Mouse (Mus musculus) hematopoietic stem cell, adult 5-6 weeks (primary cell): ENCODE measurements around the gene Pheta1. TPM values are rescaled to one million over a fixed set of nuclear protein-coding genes. Genes with fewer than 3 reads are reported as not detected.
A peak's percentile ranks its signal among the peaks of the same experiment; 100 is the strongest.

Experiments
- ATAC-seq, 2 experiments: fragments of 125-278 bp in 1 of 2; replicated peaks in 1 of 2; 2 replicates each; pipeline ENCODE4 v1.8.0; 2016 to 2017; ENCODE audit warnings: inconsistent platforms in 2 of 2, mild to moderate bottlenecking in 2 of 2, moderate number of reproducible peaks in 2 of 2, low read depth in 1 of 2, moderate TSS enrichment in 1 of 2; ENCODE audit not compliant: low FRiP score in 2 of 2, poor library complexity in 2 of 2, severe bottlenecking in 2 of 2, insufficient read depth in 1 of 2, low TSS enrichment in 1 of 2
- total RNA-seq: library from RNA; stranded (forward); fragments of 172-1452, 232-1000 nt; gene quantifications from 2 replicates; pipeline ENCODE4 v1.2.3, GENCODE M21; 2017

Gene Pheta1
- total RNA-seq = 3.3 and 4.2 TPM in 2 replicates

DNA sequence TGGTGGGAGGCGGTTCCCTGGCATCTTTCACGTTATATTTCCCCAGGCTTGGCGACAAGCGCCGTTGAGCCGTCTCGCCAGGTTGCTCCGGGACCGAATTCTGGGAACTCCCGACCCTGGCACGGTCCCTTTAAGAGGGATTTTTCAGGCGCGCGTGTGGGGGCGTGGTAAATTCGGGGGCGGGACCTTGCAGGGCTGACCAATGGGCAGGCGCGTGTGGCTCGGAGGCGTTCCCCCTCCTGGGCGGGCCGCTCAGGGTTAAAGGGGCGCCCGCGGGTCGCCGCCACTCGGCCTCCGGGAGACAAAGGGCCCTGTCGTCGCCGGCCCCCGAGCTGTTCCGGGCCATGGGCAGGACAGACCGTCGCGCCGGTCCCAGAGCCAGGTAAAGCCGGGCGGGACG lies at the start of gene Pheta1:
Gene Pheta1, plus strand, starts transcription at position 242 of the 400 bp plus-strand sequence.
- peak; percentile 70 to 79 for ATAC-seq

- no peak for ATAC-seq
Observed at GRCm38 (mm10) chr5:121807186-121807585, 41.6 kb upstream of the Pheta1 start.

GRCm38 (mm10) chr5:121808202-121808601 lies 40.6 kb upstream of the Pheta1 start:
- ATAC-seq = no peak

DNA sequence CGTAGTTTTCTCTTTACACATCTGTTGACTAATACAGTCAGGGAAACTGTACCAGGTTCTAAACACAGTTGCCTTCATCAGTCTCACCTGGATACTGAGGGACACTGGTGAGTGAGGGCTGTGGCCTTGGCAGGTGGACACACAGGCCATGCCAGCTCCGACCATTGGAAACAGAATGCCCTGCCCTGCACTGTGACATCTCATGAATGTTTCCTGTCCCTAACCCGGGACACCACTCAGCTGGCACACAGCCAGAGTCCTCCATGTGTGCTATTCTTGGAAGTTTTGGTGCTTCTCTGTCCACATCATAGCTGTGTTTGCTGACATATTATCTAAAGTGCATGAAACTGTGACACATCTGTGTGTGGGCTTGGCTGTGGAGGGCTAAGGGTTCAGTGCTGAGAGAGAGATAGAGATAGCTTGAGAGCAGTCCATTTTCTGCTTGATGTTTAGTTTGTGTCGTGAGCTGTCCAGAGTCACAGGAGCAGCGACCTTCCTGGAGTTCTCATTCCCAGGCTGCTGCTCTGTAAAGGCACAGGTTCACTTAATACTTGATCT lies 39.0 kb upstream of the Pheta1 start:
- ATAC-seq = no peak

GRCm38 (mm10) chr5:121810331-121811151 lies 38.2 kb upstream of the Pheta1 start:
- ATAC-seq = no peak

- ATAC-seq = peak; percentile 77 to 80
Observed at GRCm38 (mm10) chr5:121811485-121811931, 37.3 kb upstream of the Pheta1 start.

DNA sequence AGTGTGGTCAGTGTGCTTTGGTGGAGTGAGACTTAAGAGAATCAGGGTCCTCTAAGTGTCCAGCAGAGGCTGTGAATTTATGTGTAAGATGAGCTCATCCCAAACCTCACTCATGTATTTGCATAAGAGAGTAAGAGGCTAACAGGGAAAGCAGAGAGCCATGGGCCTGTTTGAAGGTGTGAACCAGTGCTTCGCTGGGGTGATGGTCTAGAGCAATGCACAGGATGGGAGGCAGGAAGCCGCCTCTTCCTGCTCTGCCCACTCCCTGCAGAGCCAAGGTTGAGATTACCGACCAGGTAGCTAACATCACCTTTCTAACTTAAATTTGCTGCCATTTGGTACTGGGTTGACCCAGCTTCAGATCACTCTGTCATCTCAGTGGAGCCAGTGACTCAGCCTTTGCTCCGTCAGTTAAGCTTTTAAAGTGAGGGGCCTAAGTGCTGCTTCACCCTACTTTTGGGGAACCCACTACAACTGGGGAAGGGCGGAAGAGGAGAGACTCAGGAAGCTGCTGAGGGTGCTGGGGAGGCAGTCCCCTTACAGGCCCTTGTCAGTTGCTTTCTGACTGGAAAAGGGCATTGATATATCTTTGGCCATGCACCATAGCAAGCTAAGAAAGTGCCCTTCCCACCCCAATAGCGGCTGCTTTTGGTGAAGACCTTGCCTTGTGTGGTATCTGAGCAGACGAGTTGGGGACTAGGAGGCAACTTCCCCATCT lies 36.1 kb upstream of the Pheta1 start:
- ATAC-seq = no peak

- ATAC-seq = no peak
Observed at GRCm38 (mm10) chr5:121813744-121814143, 35.0 kb upstream of the Pheta1 start.

GRCm38 (mm10) chr5:121815067-121815466 lies 33.7 kb upstream of the Pheta1 start:
- ATAC-seq = no peak

- ATAC-seq = no peak
Observed at GRCm38 (mm10) chr5:121815867-121816380, 32.9 kb upstream of the Pheta1 start.

GRCm38 (mm10) chr5:121816611-121817010 lies 32.2 kb upstream of the Pheta1 start:
- no peak for ATAC-seq

- ATAC-seq = no peak
Observed at GRCm38 (mm10) chr5:121817551-121817950, 31.2 kb upstream of the Pheta1 start.

DNA sequence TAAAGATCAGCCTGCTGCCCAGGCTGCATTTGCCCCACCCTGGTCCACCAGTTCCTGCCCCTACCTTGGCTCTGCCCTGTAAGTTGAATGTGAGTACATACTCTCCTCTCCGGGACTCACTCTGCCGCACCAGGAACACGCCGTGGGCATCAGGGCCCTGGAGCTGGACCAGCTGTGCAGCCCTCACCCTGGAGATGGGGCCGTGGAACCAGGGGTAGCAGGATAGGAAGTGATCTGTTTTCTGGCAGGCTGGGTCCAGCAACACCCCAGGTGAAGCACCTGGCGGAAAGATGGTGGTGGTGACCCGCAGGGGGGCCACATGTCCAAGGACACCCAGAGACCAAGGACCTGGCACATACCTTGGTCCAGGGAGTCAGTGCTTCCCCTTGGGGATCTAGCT lies 30.4 kb upstream of the Pheta1 start:
- ATAC-seq = no peak

GRCm38 (mm10) chr5:121818862-121819261 lies 29.9 kb upstream of the Pheta1 start:
- ATAC-seq = no peak

- ATAC-seq = peak in 1 of 2 experiments; percentile 20; a peak in 2 of 4 replicates
Observed at GRCm38 (mm10) chr5:121819559-121819958, 29.2 kb upstream of the Pheta1 start.

DNA sequence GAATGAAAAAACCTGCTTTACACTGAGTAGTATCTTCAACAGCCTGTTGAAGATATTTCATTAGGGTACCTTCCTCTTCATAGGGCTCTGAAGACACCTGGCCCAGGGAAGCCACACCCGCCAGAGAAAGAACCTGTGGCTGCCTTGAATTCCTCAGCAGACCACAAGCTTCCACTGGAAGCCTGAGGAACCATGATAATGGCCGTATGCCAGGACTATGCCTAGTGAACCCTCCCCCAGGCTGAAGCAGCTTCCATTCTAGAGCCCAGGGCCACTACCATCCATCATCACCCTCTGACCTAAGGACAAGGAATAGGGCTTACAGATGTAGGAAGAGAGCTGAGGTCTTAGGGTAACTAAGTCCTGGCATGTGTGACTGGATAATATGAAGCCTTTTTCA lies 28.6 kb upstream of the Pheta1 start:
- no peak for ATAC-seq

GRCm38 (mm10) chr5:121820657-121821056 lies 28.1 kb upstream of the Pheta1 start:
- no peak for ATAC-seq

DNA sequence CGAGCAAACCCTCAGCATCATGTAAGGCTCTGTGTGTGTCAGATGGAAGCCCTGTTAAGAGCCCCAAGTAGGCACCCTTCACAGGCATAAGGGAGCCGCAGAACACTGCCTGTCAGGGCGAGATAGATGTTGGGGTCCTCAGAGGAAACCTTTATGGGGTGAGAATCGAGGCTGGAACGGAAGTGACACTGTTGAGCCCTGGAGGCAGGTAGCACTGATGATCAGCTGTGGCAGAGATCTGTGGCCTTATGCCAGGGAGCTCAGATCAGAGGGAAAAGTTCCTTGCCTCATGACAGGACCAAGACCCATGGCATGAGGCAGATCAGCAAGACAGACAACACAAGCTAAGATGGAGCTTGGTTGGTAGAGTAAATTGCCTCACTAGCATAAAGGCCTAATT lies 27.7 kb upstream of the Pheta1 start:
- no peak for ATAC-seq
